Mouse (Mus musculus): ENCODE measurements around the gene Fam217b. TPM values are rescaled to one million over a fixed set of nuclear protein-coding genes. Genes with fewer than 3 reads are reported as not detected.

Fam217b gene
- 1.1 and 1.2 TPM in 2 replicates for polyA plus RNA-seq (2016; fragmentation: Nextera tagmentation; extraction: Ambion mirVana)

GRCm38 (mm10) chr2:178414261-178415149, at the start of gene Fam217b, which contains the start of gene Ppp1r3d:
Gene Fam217b, plus strand, starts transcription at chr2:178414524.
Gene Ppp1r3d, minus strand, starts transcription at chr2:178414472.
- H3K27ac ChIP-seq: 0 out of 2 replicates have a peak within 1 kb of the TSS, but pooled peaks have one; percentile 13
- peak within 1 kb of the TSS; percentile 62 for H3K4me3 ChIP-seq (replicated peaks)
- peak within 1 kb of the TSS; percentile 60 for H3K9ac ChIP-seq
- H3K36me3 ChIP-seq (replicated peaks): no peaks in the 10 kb centered on the region
- H3K4me2 ChIP-seq: peak within 1 kb of the TSS; percentile 96
- under 1% methylated on average over 40 of the region's 74 CpGs for WGBS
- ATAC-seq (ENCODE audit: low FRiP score): peak; percentile 85
- no peaks in the 10 kb centered on the region for H3K9me3 ChIP-seq
- peaks cover 20% of the 10 kb centered on the region for H3K4me1 ChIP-seq
- peaks cover 40% of the 10 kb centered on the region for H3K27me3 ChIP-seq

DNA sequence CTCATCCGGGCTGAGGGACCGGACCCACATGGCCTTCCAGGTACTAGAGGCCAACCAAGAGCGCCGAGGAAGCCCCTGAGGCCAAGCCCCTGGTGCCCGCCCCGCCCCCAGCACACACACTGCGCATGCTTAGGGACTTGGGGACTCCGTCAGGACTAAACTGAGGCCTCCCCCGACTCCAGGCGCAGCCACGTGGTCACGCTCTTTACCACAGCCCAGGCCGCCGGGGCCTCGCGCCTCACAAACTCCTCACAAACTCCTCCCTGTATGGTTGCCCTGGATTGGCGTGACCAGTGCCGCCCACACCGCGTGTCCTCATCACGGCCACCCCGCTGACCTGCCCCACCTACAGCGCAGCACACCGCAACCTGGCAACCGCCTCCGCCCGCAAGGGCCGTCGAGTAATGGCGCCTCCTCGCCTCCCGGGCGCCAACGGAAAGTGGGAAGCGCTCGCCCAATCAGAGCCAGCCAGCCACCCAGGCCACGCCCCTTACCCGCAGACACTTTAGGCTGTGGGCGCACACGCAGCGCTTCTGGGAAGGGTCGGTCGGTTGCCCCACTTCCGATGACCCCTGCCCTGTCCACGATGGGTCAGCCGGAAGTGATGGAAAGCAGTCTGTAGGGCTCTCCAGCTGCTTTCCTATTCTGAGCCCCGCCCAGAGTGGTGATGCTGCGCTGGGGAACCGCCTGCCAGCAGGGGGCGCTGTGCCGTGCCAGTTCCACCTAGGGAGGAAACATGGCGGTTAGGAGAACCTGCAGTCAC, 7.1 kb upstream of the Fam217b start, which contains the start of gene Sycp2:
Gene Sycp2 (minus strand): TSS at position 633 of the 763 bp plus-strand sequence.
- H3K27me3 ChIP-seq: peaks cover 11% of the 10 kb centered on the region
- WGBS: 87% methylated on average over 52 of the region's 52 CpGs
- no peak within 1 kb of the TSS for H3K27ac ChIP-seq
- no peak within 1 kb of the TSS for H3K4me2 ChIP-seq
- H3K4me3 ChIP-seq (replicated peaks): no peak within 1 kb of the TSS
- no peak within 1 kb of the TSS for H3K9ac ChIP-seq
- peak; percentile 41; the same call in 1 of the 2 replicates for ATAC-seq (ENCODE audit: low FRiP score)
- no peaks in the 10 kb centered on the region for H3K4me1 ChIP-seq
- H3K36me3 ChIP-seq (replicated peaks): no peaks in the 10 kb centered on the region
- H3K9me3 ChIP-seq: no peaks in the 10 kb centered on the region

DNA sequence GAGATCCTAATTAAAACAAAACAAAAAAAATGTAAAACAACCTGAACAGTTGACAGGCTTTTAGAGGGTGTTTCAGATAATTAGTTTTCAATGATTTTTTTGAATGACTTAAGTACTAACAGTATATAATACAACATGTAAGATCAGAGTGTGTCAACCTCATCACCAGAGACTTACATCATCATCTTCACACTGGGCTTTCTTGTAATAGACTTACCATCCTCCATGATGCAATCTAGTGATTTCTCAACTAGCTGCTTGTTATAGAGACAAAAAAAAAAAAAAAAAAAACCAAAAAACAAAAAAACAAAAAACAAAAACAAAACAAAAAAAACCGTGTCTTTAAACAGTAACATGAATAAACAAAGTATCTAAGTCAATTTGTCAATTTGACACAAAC, 5.3 kb upstream of the Fam217b start:
- Histone ChIP-seq H3K36me3 (replicated peaks) (no peaks in the 10 kb centered on the region), H3K4me2 (no peak overlapping the region), H3K9me3 (no peaks in the 10 kb centered on the region), H3K4me3 (replicated peaks) (no peak overlapping the region), H3K27ac (no peak overlapping the region), H3K9ac (no peak overlapping the region), H3K4me1 (peaks cover 7% of the 10 kb centered on the region), H3K27me3 (peaks cover 28% of the 10 kb centered on the region)
- ATAC-seq (ENCODE audit: low FRiP score): no peak
- WGBS: 71% methylated on average over 1 of the region's 1 CpGs

- H3K27me3 ChIP-seq: peaks cover 40% of the 10 kb centered on the region
- H3K27ac ChIP-seq: no peak overlapping the region
- H3K4me2 ChIP-seq: no peak overlapping the region
- no peak overlapping the region for H3K9ac ChIP-seq
- H3K36me3 ChIP-seq (replicated peaks): no peaks in the 10 kb centered on the region
- peaks cover 19% of the 10 kb centered on the region for H3K4me1 ChIP-seq
- no peaks in the 10 kb centered on the region for H3K9me3 ChIP-seq
- ATAC-seq (ENCODE audit: low FRiP score): no peak
- no peak overlapping the region for H3K4me3 ChIP-seq (replicated peaks)
- WGBS: 82% methylated on average over 6 of the region's 6 CpGs
Measured at GRCm38 (mm10) chr2:178410286-178410685, 4.0 kb upstream of the Fam217b start.

- Histone ChIP-seq H3K9me3 (no peaks in the 10 kb centered on the region), H3K36me3 (replicated peaks) (no peaks in the 10 kb centered on the region), H3K4me1 (peaks cover 20% of the 10 kb centered on the region), H3K9ac (no peak overlapping the region), H3K4me3 (replicated peaks) (no peak overlapping the region), H3K27me3 (peaks cover 40% of the 10 kb centered on the region), H3K27ac (no peak overlapping the region), H3K4me2 (no peak overlapping the region)
- 80% methylated on average over 6 of the region's 6 CpGs for WGBS
- ATAC-seq (ENCODE audit: low FRiP score): no peak
Measured at GRCm38 (mm10) chr2:178412598-178412997, 1.7 kb upstream of the Fam217b start.

- no peak overlapping the region for H3K27ac ChIP-seq
- H3K4me2 ChIP-seq: peak overlapping the region; percentile 96; the same call in 1 of the 2 replicates
- H3K9ac ChIP-seq: no peak overlapping the region
- ATAC-seq (ENCODE audit: low FRiP score): no peak
- peaks cover 20% of the 10 kb centered on the region for H3K4me1 ChIP-seq
- peak overlapping the region; percentile 62 for H3K4me3 ChIP-seq (replicated peaks)
- WGBS: 70% methylated on average over 13 of the region's 13 CpGs
- H3K27me3 ChIP-seq: peaks cover 40% of the 10 kb centered on the region
- no peaks in the 10 kb centered on the region for H3K9me3 ChIP-seq
- no peaks in the 10 kb centered on the region for H3K36me3 ChIP-seq (replicated peaks)
Measured at GRCm38 (mm10) chr2:178413081-178413480, 1.2 kb upstream of the Fam217b start.

DNA sequence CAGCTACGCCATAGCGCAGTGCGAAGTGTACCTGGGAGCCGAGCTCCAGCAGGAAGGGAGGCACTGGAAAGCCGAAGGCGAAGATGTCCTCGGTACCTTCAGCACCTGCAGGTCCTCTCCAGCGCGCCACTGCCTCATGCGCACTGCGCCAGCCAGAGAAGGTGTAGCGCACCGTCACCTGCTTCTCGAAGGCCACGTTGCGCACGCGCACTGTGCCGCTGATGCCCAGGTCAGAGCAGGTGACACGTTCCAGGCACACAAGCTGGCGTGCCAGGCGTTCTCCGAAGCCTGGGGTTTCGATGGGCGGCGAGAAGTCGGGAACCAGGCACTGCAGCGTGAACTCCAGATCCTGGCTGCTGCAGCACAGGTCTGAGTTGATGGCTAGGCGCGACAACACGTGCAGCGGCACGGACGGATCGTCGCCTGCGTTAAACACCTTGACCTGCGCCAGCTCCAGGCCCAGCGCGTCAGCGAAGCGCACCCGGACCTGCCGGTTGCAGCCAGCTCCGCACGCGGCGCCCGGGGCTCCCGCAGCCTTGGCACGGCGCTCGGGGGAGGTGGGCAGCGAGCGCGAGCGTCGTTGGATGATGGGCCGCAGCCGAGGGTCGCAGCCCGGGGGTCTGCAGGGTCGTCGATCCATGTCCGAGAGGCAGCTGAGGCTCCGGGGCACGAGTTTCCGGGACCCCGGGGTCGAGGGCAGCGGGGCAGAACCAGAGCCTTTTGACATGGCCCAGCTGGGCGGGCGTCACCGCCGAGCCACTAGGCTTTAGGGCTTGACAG, 653 bp upstream of the Fam217b start:
- H3K9ac ChIP-seq: peak overlapping the region; percentile 60
- ATAC-seq (ENCODE audit: low FRiP score): peak; percentile 16; the same call in 1 of the 2 replicates
- peaks cover 40% of the 10 kb centered on the region for H3K27me3 ChIP-seq
- H3K36me3 ChIP-seq (replicated peaks): no peaks in the 10 kb centered on the region
- H3K4me2 ChIP-seq: peak overlapping the region; percentile 96
- H3K4me1 ChIP-seq: peaks cover 20% of the 10 kb centered on the region
- H3K27ac ChIP-seq: no peak overlapping the region
- 18% methylated on average over 75 of the region's 75 CpGs for WGBS
- H3K9me3 ChIP-seq: no peaks in the 10 kb centered on the region
- peak overlapping the region; percentile 62 for H3K4me3 ChIP-seq (replicated peaks)

DNA sequence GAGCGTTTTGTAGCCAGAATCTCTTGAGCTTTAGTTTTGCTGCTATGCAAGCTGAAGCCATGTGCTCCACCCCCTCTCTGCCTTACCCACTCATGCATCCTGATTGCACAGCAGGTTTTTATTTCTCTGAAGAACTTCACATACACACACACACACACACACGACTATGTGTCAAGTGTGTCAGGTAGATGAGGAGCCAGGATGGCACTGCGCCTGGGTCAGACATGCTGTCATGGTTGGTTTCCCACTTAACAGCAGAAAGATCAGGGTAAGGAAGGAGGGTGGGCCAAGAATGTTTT, 775 bp downstream of the Fam217b start:
- Histone ChIP-seq H3K4me3 (replicated peaks) (peak overlapping the region; percentile 62), H3K36me3 (replicated peaks) (no peaks in the 10 kb centered on the region), H3K4me2 (peak overlapping the region; percentile 96), H3K9ac (0 out of 2 replicates have a peak overlapping the region, but pooled peaks have one; percentile 60), H3K9me3 (no peaks in the 10 kb centered on the region), H3K4me1 (peaks cover 20% of the 10 kb centered on the region), H3K27me3 (peaks cover 40% of the 10 kb centered on the region), H3K27ac (0 out of 2 replicates have a peak overlapping the region, but pooled peaks have one; percentile 13)
- 37% methylated on average over 3 of the region's 3 CpGs for WGBS
- no peak for ATAC-seq (ENCODE audit: low FRiP score)

GRCm38 (mm10) chr2:178416427-178416826, 2.1 kb downstream of the Fam217b start:
- no peak overlapping the region for H3K9ac ChIP-seq
- WGBS: 81% methylated on average over 13 of the region's 13 CpGs
- no peak overlapping the region for H3K27ac ChIP-seq
- H3K4me3 ChIP-seq (replicated peaks): no peak overlapping the region
- peaks cover 37% of the 10 kb centered on the region for H3K27me3 ChIP-seq
- no peak overlapping the region for H3K4me2 ChIP-seq
- no peaks in the 10 kb centered on the region for H3K9me3 ChIP-seq
- peaks cover 20% of the 10 kb centered on the region for H3K4me1 ChIP-seq
- no peaks in the 10 kb centered on the region for H3K36me3 ChIP-seq (replicated peaks)
- no peak for ATAC-seq (ENCODE audit: low FRiP score)

DNA sequence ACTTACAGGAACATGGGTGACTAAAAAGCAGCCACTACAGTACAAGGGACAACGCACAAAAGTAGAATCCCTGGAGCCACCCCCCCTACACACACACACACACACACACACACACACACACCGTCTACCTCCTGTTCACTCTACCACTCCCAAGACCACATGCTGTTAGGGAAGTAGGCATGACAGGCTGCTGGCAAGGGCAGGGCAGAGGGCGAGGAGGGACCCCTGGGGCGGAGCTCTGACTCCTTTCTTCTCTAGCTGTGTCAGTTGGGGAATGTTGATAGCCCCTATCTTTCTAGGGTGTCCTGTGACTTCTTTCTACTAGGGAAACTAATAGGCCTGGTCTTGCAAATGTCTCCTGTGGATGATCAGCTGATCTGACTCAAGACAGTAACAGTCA, 2.6 kb downstream of the Fam217b start:
- H3K4me3 ChIP-seq (replicated peaks): no peak overlapping the region
- no peak for ATAC-seq (ENCODE audit: low FRiP score)
- no peak overlapping the region for H3K9ac ChIP-seq
- H3K36me3 ChIP-seq (replicated peaks): no peaks in the 10 kb centered on the region
- WGBS: 80% methylated on average over 4 of the region's 4 CpGs
- peaks cover 20% of the 10 kb centered on the region for H3K4me1 ChIP-seq
- no peaks in the 10 kb centered on the region for H3K9me3 ChIP-seq
- no peak overlapping the region for H3K4me2 ChIP-seq
- peaks cover 31% of the 10 kb centered on the region for H3K27me3 ChIP-seq
- no peak overlapping the region for H3K27ac ChIP-seq

DNA sequence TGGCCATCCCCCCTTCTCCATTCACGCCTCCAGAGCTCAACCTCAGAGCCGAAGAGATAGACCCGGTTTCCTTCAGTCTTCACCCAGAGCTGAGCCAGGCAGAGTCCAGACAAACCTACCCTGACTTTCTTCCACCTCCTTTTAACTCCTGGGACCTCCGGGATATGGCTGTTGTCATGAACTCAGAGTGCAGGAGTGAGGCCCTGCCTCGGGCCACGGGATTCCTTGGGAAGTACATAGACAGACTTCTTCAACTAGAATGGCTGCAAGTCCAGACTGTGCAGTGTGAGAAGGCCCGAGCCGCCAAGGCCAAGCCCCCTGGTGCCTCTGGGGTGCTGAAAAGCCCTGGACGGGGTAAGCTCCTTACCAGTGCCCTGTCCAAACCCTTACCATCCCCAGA, 6.3 kb downstream of the Fam217b start:
- H3K27me3 ChIP-seq: no peaks in the 10 kb centered on the region
- no peaks in the 10 kb centered on the region for H3K9me3 ChIP-seq
- H3K4me1 ChIP-seq: no peaks in the 10 kb centered on the region; the same call in 1 of the 2 replicates
- WGBS: 82% methylated on average over 9 of the region's 9 CpGs
- no peak overlapping the region for H3K4me3 ChIP-seq (replicated peaks)
- H3K9ac ChIP-seq: no peak overlapping the region
- no peak for ATAC-seq (ENCODE audit: low FRiP score)
- H3K36me3 ChIP-seq (replicated peaks): no peaks in the 10 kb centered on the region
- H3K27ac ChIP-seq: no peak overlapping the region
- no peak overlapping the region for H3K4me2 ChIP-seq
